Mouse (Mus musculus): ENCODE measurements around the gene Capn11. TPM values are rescaled to one million over a fixed set of nuclear protein-coding genes. Genes with fewer than 3 reads are reported as not detected.

The Capn11 gene
- total and polyA plus RNA-seq, 3 experiments, result 0.03 TPM; not detected in 2

- H3K27ac ChIP-seq (ENCODE audit: control insufficient read depth, low read depth, low read length), result no peak overlapping the region
- DNase-seq (ENCODE audit: low read depth, low spot score), result no peak
- H3K27me3 ChIP-seq (ENCODE audit: control insufficient read depth in 1 of 2, insufficient read depth in 2 of 2, low read length in 2 of 2), result no peaks in the 10 kb centered on the region
- no peak overlapping the region for H3K9ac ChIP-seq (ENCODE audit: control insufficient read depth, low read depth, low read length, poor library complexity, severe bottlenecking)
- H3K4me1 ChIP-seq (ENCODE audit: control insufficient read depth in 1 of 2, insufficient read depth in 2 of 2, low read length in 2 of 2), result peaks cover 7 to 17% of the 10 kb centered on the region in 2 experiments; a peak in 3 of 4 replicates
- no peak overlapping the region for H3K4me3 ChIP-seq (ENCODE audit: control insufficient read depth in 1 of 2, insufficient read depth in 1 of 2, low read depth in 2 of 2, low read length in 2 of 2)
- peaks cover 34% of the 10 kb centered on the region for H3K79me2 ChIP-seq (ENCODE audit: control insufficient read depth, insufficient read depth, low read length, poor library complexity)
- no peaks in the 10 kb centered on the region for H3K9me3 ChIP-seq (replicated peaks; ENCODE audit: insufficient read depth, low read length)
- no peak for TF ChIP-seq EP300 (IDR thresholded peaks at IDR 0.05; ENCODE audit: low read depth in 1 of 2, low read length in 2 of 2)
- no peak for TF ChIP-seq ZC3H11A (IDR thresholded peaks at IDR 0.05; ENCODE audit: low read depth, low read length)
- no peak for TF ChIP-seq RAD21 (IDR thresholded peaks at IDR 0.05; ENCODE audit: low read depth, low read length)
- no peak for TF ChIP-seq UBTF (IDR thresholded peaks at IDR 0.05; ENCODE audit: borderline replicate concordance, insufficient read depth, low read depth, low read length)
- TF ChIP-seq NRF1 (IDR thresholded peaks at IDR 0.05; ENCODE audit: insufficient read depth, low read depth, low read length, poor library complexity, severe bottlenecking), result no peak
- TF ChIP-seq NELFE (IDR thresholded peaks at IDR 0.05; ENCODE audit: low read depth, low read length), result no peak
- TF ChIP-seq GATA1 (IDR thresholded peaks at IDR 0.05; ENCODE audit: low read depth, low read length), result no peak
- TF ChIP-seq CHD2 (IDR thresholded peaks at IDR 0.05; ENCODE audit: low read length), result no peak
- no peak for TF ChIP-seq ELF1 (IDR thresholded peaks at IDR 0.05; ENCODE audit: low read depth, low read length)
- no peak for TF ChIP-seq USF1 (IDR thresholded peaks at IDR 0.05; ENCODE audit: low read depth, low read length)
- no peak for TF ChIP-seq CTCF (IDR thresholded peaks at IDR 0.05 in 2 of 3, conservative IDR thresholded peaks at IDR 0.05 in 1 of 3; ENCODE audit: control insufficient read depth in 1 of 3, insufficient read depth in 1 of 3, low read depth in 2 of 3, low read length in 3 of 3, poor library complexity in 1 of 3, severe bottlenecking in 1 of 3)
- TF ChIP-seq MYC (IDR thresholded peaks at IDR 0.05; ENCODE audit: low read depth, low read length), result no peak
- no peak for TF ChIP-seq JUND (IDR thresholded peaks at IDR 0.05; ENCODE audit: low read depth, low read length)
- TF ChIP-seq SIN3A (IDR thresholded peaks at IDR 0.05; ENCODE audit: low read length), result no peak
- TF ChIP-seq BHLHE40 (IDR thresholded peaks at IDR 0.05; ENCODE audit: borderline replicate concordance, low read depth, low read length), result no peak
- no peak for TF ChIP-seq ZKSCAN1 (IDR thresholded peaks at IDR 0.05; ENCODE audit: low read depth, low read length)
- TF ChIP-seq E2F4 (IDR thresholded peaks at IDR 0.05; ENCODE audit: borderline replicate concordance, low read depth, low read length), result no peak
- no peak for TF ChIP-seq ETS1 (IDR thresholded peaks at IDR 0.05; ENCODE audit: low read depth, low read length)
- no peak for TF ChIP-seq CHD1 (IDR thresholded peaks at IDR 0.05; ENCODE audit: low read depth, low read length)
- H3K36me3 ChIP-seq (ENCODE audit: control insufficient read depth in 1 of 2, insufficient read depth in 2 of 2, low read length in 2 of 2), result peaks cover 8 to 11% of the 10 kb centered on the region in 2 experiments; a peak in 3 of 4 replicates
These were observed 69.3 kb downstream of the Capn11 start for GRCm38 (mm10) chr17:45589844-45590243.

DNA sequence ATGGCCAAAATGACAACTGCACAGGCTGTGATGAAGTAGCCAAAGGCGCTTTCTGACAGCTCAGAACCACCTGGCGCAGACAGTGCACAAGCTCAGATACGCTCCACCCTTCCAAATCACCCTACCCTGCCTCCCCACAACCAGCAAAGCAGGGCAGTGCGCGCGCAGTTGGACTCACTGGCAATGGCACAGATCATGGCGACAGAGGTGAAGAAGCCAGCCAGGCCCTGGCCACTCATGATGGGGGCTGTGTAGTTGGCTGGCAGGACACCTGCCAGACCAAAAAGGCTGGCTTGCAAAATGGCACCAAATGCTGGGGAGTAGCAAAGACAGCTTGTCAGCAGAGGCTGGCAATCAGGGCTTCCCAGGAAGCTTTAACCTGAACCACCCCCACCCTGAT lies 69.9 kb downstream of the Capn11 start:
- peaks cover 7 to 23% of the 10 kb centered on the region in 2 experiments; a peak in 3 of 4 replicates for H3K4me1 ChIP-seq (ENCODE audit: control insufficient read depth in 1 of 2, insufficient read depth in 2 of 2, low read length in 2 of 2)
- DNase-seq (ENCODE audit: low read depth, low spot score), result no peak
- H3K79me2 ChIP-seq (ENCODE audit: control insufficient read depth, insufficient read depth, low read length, poor library complexity), result peaks cover 28% of the 10 kb centered on the region
- no peaks in the 10 kb centered on the region for H3K9me3 ChIP-seq (replicated peaks; ENCODE audit: insufficient read depth, low read length)
- H3K4me3 ChIP-seq (ENCODE audit: control insufficient read depth in 1 of 2, insufficient read depth in 1 of 2, low read depth in 2 of 2, low read length in 2 of 2), result no peak overlapping the region
- TF ChIP-seq BHLHE40 (IDR thresholded peaks at IDR 0.05; ENCODE audit: borderline replicate concordance, low read depth, low read length) (no peak), POLR2AphosphoS2 (IDR thresholded peaks at IDR 0.05; ENCODE audit: low read length) (no peak), USF2 (IDR thresholded peaks at IDR 0.05; ENCODE audit: borderline replicate concordance in 1 of 2, insufficient read depth in 1 of 2, low read depth in 1 of 2, low read length in 2 of 2) (no peak)
- H3K9ac ChIP-seq (ENCODE audit: control insufficient read depth, low read depth, low read length, poor library complexity, severe bottlenecking), result no peak overlapping the region
- H3K27ac ChIP-seq (ENCODE audit: control insufficient read depth, low read depth, low read length), result no peak overlapping the region
- H3K36me3 ChIP-seq (ENCODE audit: control insufficient read depth in 1 of 2, insufficient read depth in 2 of 2, low read length in 2 of 2), result peaks cover 8 to 13% of the 10 kb centered on the region in 2 experiments; a peak in 3 of 4 replicates
- H3K27me3 ChIP-seq (ENCODE audit: control insufficient read depth in 1 of 2, insufficient read depth in 2 of 2, low read length in 2 of 2), result no peaks in the 10 kb centered on the region
